Mouse (Mus musculus): ENCODE data around the gene Ntng2. TPM values are rescaled to one million over a fixed set of nuclear protein-coding genes. Genes with fewer than 3 reads are reported as not detected.

Ntng2 gene
- total RNA-seq, 1 experiment, result 0.40 TPM

- in situ Hi-C loops (cut with MboI; ENCODE audit: low sequenced_read_pairs in 2 of 2, unreplicated experiment in 2 of 2), result no loop called here
- H3K27ac ChIP-seq (ENCODE audit: insufficient read depth, low read depth, low read length, poor library complexity, severe bottlenecking), result no peak overlapping the region
- no peaks in the 10 kb centered on the region for H3K9me3 ChIP-seq (ENCODE audit: control insufficient read depth, insufficient read depth, low read depth, low read length)
- DNase-seq (ENCODE audit: low read depth, low spot score), result peak; percentile 34
- peak overlapping the region; percentile 73 for H3K9ac ChIP-seq (ENCODE audit: insufficient read depth, low read depth, low read length, poor library complexity, severe bottlenecking)
- H3K4me1 ChIP-seq (ENCODE audit: control insufficient read depth in 2 of 2, insufficient read depth in 2 of 2, low read length in 2 of 2, poor library complexity in 1 of 2), result peaks cover 0 to 8% of the 10 kb centered on the region in 2 experiments; a peak in 1 of 4 replicates
- H3K36me3 ChIP-seq (ENCODE audit: control insufficient read depth, insufficient read depth, low read length, poor library complexity, severe bottlenecking), result no peaks in the 10 kb centered on the region
- peak overlapping the region; percentile 78 to 85 for H3K4me3 ChIP-seq (ENCODE audit: insufficient read depth in 1 of 2, low read depth in 1 of 2, low read length in 2 of 2, poor library complexity in 1 of 2, severe bottlenecking in 1 of 2)
- TF ChIP-seq ZC3H11A (IDR thresholded peaks at IDR 0.05; ENCODE audit: borderline replicate concordance, low read depth, low read length), result no peak
- TF ChIP-seq MAFK (IDR thresholded peaks at IDR 0.05; ENCODE audit: insufficient read depth, low read depth, low read length), result no peak
- no peak for TF ChIP-seq ZNF384 (IDR thresholded peaks at IDR 0.05; ENCODE audit: low read depth, low read length)
- no peak for TF ChIP-seq HCFC1 (IDR thresholded peaks at IDR 0.05; ENCODE audit: borderline replicate concordance, insufficient read depth, low read length)
- TF ChIP-seq CHD2 (IDR thresholded peaks at IDR 0.05; ENCODE audit: low read depth, low read length), result no peak
These were observed 58.0 kb downstream of the Ntng2 start for GRCm38 (mm10) chr2:29194547-29195463.

GRCm38 (mm10) chr2:29193819-29194546 is 58.8 kb downstream of the Ntng2 start:
- in situ Hi-C loops (cut with MboI; ENCODE audit: low sequenced_read_pairs in 2 of 2, unreplicated experiment in 2 of 2), result no loop called here
- Histone ChIP-seq H3K27ac (ENCODE audit: insufficient read depth, low read depth, low read length, poor library complexity, severe bottlenecking) (no peak overlapping the region), H3K36me3 (ENCODE audit: control insufficient read depth, insufficient read depth, low read length, poor library complexity, severe bottlenecking) (no peaks in the 10 kb centered on the region), H3K9me3 (ENCODE audit: control insufficient read depth, insufficient read depth, low read depth, low read length) (no peaks in the 10 kb centered on the region), H3K9ac (ENCODE audit: insufficient read depth, low read depth, low read length, poor library complexity, severe bottlenecking) (no peak overlapping the region), H3K4me3 (ENCODE audit: insufficient read depth in 1 of 2, low read depth in 1 of 2, low read length in 2 of 2, poor library complexity in 1 of 2, severe bottlenecking in 1 of 2) (peak overlapping the region; percentile 12 to 17; a peak in 3 of 4 replicates), H3K4me1 (ENCODE audit: control insufficient read depth in 2 of 2, insufficient read depth in 2 of 2, low read length in 2 of 2, poor library complexity in 1 of 2) (peaks cover 0 to 8% of the 10 kb centered on the region in 2 experiments; a peak in 1 of 4 replicates)
- no peak for DNase-seq (ENCODE audit: low read depth, low spot score)
- 0 out of 2 replicates have a peak, but pooled peaks have one; percentile 22 for TF ChIP-seq ZNF384 (IDR thresholded peaks at IDR 0.05; ENCODE audit: low read depth, low read length)
- no peak for TF ChIP-seq MAFK (IDR thresholded peaks at IDR 0.05; ENCODE audit: insufficient read depth, low read depth, low read length)

- peaks cover 0 to 8% of the 10 kb centered on the region in 2 experiments; a peak in 1 of 4 replicates for H3K4me1 ChIP-seq (ENCODE audit: control insufficient read depth in 2 of 2, insufficient read depth in 2 of 2, low read length in 2 of 2, poor library complexity in 1 of 2)
- H3K27ac ChIP-seq (ENCODE audit: insufficient read depth, low read depth, low read length, poor library complexity, severe bottlenecking), result no peak overlapping the region
- in situ Hi-C loops (cut with MboI; ENCODE audit: low sequenced_read_pairs in 2 of 2, unreplicated experiment in 2 of 2), result no loop called here
- H3K36me3 ChIP-seq (ENCODE audit: control insufficient read depth, insufficient read depth, low read length, poor library complexity, severe bottlenecking), result no peaks in the 10 kb centered on the region
- no peaks in the 10 kb centered on the region for H3K9me3 ChIP-seq (ENCODE audit: control insufficient read depth, insufficient read depth, low read depth, low read length)
- H3K9ac ChIP-seq (ENCODE audit: insufficient read depth, low read depth, low read length, poor library complexity, severe bottlenecking), result no peak overlapping the region
- no peak overlapping the region for H3K4me3 ChIP-seq (ENCODE audit: insufficient read depth in 1 of 2, low read depth in 1 of 2, low read length in 2 of 2, poor library complexity in 1 of 2, severe bottlenecking in 1 of 2)
- TF ChIP-seq MAFK (IDR thresholded peaks at IDR 0.05; ENCODE audit: insufficient read depth, low read depth, low read length) (no peak), HCFC1 (IDR thresholded peaks at IDR 0.05; ENCODE audit: borderline replicate concordance, insufficient read depth, low read length) (no peak), CHD2 (IDR thresholded peaks at IDR 0.05; ENCODE audit: low read depth, low read length) (no peak), ZC3H11A (IDR thresholded peaks at IDR 0.05; ENCODE audit: borderline replicate concordance, low read depth, low read length) (no peak), ZNF384 (IDR thresholded peaks at IDR 0.05; ENCODE audit: low read depth, low read length) (no peak)
- no peak for DNase-seq (ENCODE audit: low read depth, low spot score)
These were observed 60.1 kb downstream of the Ntng2 start for GRCm38 (mm10) chr2:29192629-29193278.

Data from ES-E14 (cell line).